Mouse (Mus musculus) CH12.LX (cell line): Measurements from ENCODE around the gene Leprot. TPM values are rescaled to one million over a fixed set of nuclear protein-coding genes. Genes with fewer than 3 reads are reported as not detected.

Experiments
- DNase-seq: peaks from one replicate; pipeline ENCODE4 v3.0.0-alpha.2; 2013; ENCODE audit errors: extremely low read depth
- H3K27ac ChIP-seq: 2 replicates; pipeline ENCODE4 v1.5.1; 2012; ENCODE audit warnings: low read depth, mild to moderate bottlenecking, control low read depth, moderate library complexity; ENCODE audit not compliant: insufficient read depth
- H3K27me3 ChIP-seq: replicated peaks from 2 replicates; pipeline ENCODE3; 2012; ENCODE audit warnings: inconsistent platforms
- H3K36me3 ChIP-seq, 2 experiments: replicated peaks in 1 of 2; 2 replicates each; pipeline versions ENCODE3 to v1.6.1; 2012; ENCODE audit warnings: inconsistent platforms in 1 of 2, low read length in 1 of 2, mild to moderate bottlenecking in 1 of 2, mixed read lengths in 1 of 2, moderate library complexity in 1 of 2; ENCODE audit not compliant: control insufficient read depth in 1 of 2, insufficient read depth in 1 of 2
- H3K4me1 ChIP-seq, 2 experiments: 2 replicates each; pipeline ENCODE4 v1.6.1; 2012; ENCODE audit warnings: inconsistent platforms in 1 of 2, moderate library complexity in 1 of 2; ENCODE audit not compliant: insufficient read depth in 2 of 2, control insufficient read depth in 1 of 2
- H3K4me2 ChIP-seq: 2 replicates; pipeline ENCODE4 v1.6.1; 2012; ENCODE audit warnings: low read depth, mild to moderate bottlenecking, control low read depth; ENCODE audit not compliant: poor library complexity, insufficient read depth, severe bottlenecking
- H3K4me3 ChIP-seq, 3 experiments: fragments of 150-350 bp in 1 of 3; sonication (generic) in 1 of 3; replicated peaks in 1 of 3; 2 replicates each; pipeline versions ENCODE3 to v1.5.1; 2011 to 2012; ENCODE audit warnings: low read depth in 2 of 3, low read length in 2 of 3, mild to moderate bottlenecking in 2 of 3, moderate library complexity in 2 of 3, control low read depth in 1 of 3, improper control_type of control experiment in 1 of 3, inconsistent platforms in 1 of 3, mixed read lengths in 1 of 3; ENCODE audit not compliant: poor library complexity in 1 of 3
- H3K79me2 ChIP-seq: replicated peaks from 2 replicates; pipeline ENCODE4 v1.6.1; 2012; ENCODE audit warnings: mild to moderate bottlenecking, moderate library complexity; ENCODE audit not compliant: control insufficient read depth, poor library complexity, insufficient read depth, severe bottlenecking; ENCODE audit errors: extremely low read depth
- H3K9ac ChIP-seq: 2 replicates; pipeline ENCODE4 v1.6.1; 2012; ENCODE audit warnings: low read depth, mild to moderate bottlenecking, control low read depth, moderate library complexity; ENCODE audit not compliant: insufficient read depth
- H3K9me3 ChIP-seq: replicated peaks from 2 replicates; pipeline ENCODE3; 2012; ENCODE audit warnings: low read length, inconsistent platforms, mixed read lengths
- CTCF ChIP-seq, 2 experiments: IDR thresholded peaks in 1 of 2; conservative IDR thresholded peaks in 1 of 2; 2 replicates each; pipeline ENCODE4 v1.5.1; 2011 to 2012; ENCODE audit warnings: low read depth in 2 of 2, low read length in 2 of 2, improper control_type of control experiment in 1 of 2, inconsistent platforms in 1 of 2, mild to moderate bottlenecking in 1 of 2, moderate library complexity in 1 of 2
- ELF1 ChIP-seq: IDR thresholded peaks from 2 replicates; pipeline ENCODE4 v1.6.1; 2014; ENCODE audit warnings: low read depth, mild to moderate bottlenecking, inconsistent platforms, low read length, improper control_type of control experiment
- GABPA ChIP-seq: IDR thresholded peaks from 2 replicates; pipeline ENCODE4 v1.6.1; 2012; ENCODE audit warnings: low read depth, low read length, improper control_type of control experiment, inconsistent platforms; ENCODE audit not compliant: insufficient replicate concordance
- HCFC1 ChIP-seq: IDR thresholded peaks from 2 replicates; pipeline ENCODE4 v1.6.1; 2012; ENCODE audit warnings: low read depth, mild to moderate bottlenecking, inconsistent platforms, low read length, improper control_type of control experiment
- IRF4 ChIP-seq: IDR thresholded peaks from 2 replicates; pipeline ENCODE4 v1.6.1; 2014; ENCODE audit warnings: low read depth, mild to moderate bottlenecking, inconsistent platforms, low read length, improper control_type of control experiment
- JUN ChIP-seq: IDR thresholded peaks from 2 replicates; pipeline ENCODE4 v1.6.1; 2011; ENCODE audit warnings: low read depth, mild to moderate bottlenecking, low read length, improper control_type of control experiment, moderate library complexity; ENCODE audit not compliant: insufficient read depth
- JUND ChIP-seq: conservative IDR thresholded peaks from 2 replicates; pipeline ENCODE4 v1.6.1; 2011; ENCODE audit warnings: low read depth, low read length, improper control_type of control experiment
- MAFK ChIP-seq: IDR thresholded peaks from 2 replicates; pipeline ENCODE4 v1.6.1; 2011; ENCODE audit warnings: low read length, improper control_type of control experiment; ENCODE audit not compliant: insufficient replicate concordance
- MAZ ChIP-seq: IDR thresholded peaks from 2 replicates; pipeline ENCODE4 v1.6.1; 2012; ENCODE audit warnings: low read depth, mild to moderate bottlenecking, inconsistent platforms, low read length, improper control_type of control experiment, moderate library complexity
- MYC ChIP-seq: IDR thresholded peaks from 2 replicates; pipeline ENCODE4 v1.6.1; 2011; ENCODE audit warnings: low read depth, mild to moderate bottlenecking, improper control_type of control experiment, low read length
- NELFE ChIP-seq: IDR thresholded peaks from 2 replicates; pipeline ENCODE4 v1.6.1; 2011; ENCODE audit warnings: low read depth, low read length, improper control_type of control experiment
- RAD21 ChIP-seq: IDR thresholded peaks from 2 replicates; pipeline ENCODE4 v1.6.1; 2011; ENCODE audit warnings: low read depth, mild to moderate bottlenecking, low read length, improper control_type of control experiment, moderate library complexity
- SMC3 ChIP-seq: IDR thresholded peaks from 2 replicates; pipeline ENCODE4 v1.6.1; 2011; ENCODE audit warnings: low read depth, low read length, improper control_type of control experiment
- TBP ChIP-seq: conservative IDR thresholded peaks from 2 replicates; pipeline ENCODE4 v1.6.1; 2011; ENCODE audit warnings: low read depth, low read length, improper control_type of control experiment
- UBTF ChIP-seq: IDR thresholded peaks from 2 replicates; pipeline ENCODE4 v1.6.1; 2012; ENCODE audit warnings: low read depth, mild to moderate bottlenecking, inconsistent platforms, low read length, improper control_type of control experiment, moderate library complexity
- USF2 ChIP-seq: conservative IDR thresholded peaks from 2 replicates; pipeline ENCODE4 v1.6.1; 2011; ENCODE audit warnings: low read depth, low read length, improper control_type of control experiment
- ZC3H11A ChIP-seq: IDR thresholded peaks from 2 replicates; pipeline ENCODE4 v1.6.1; 2012; ENCODE audit warnings: low read depth, mild to moderate bottlenecking, inconsistent platforms, low read length, improper control_type of control experiment
- ZKSCAN1 ChIP-seq: IDR thresholded peaks from 2 replicates; pipeline ENCODE4 v1.6.1; 2012; ENCODE audit warnings: low read depth, inconsistent platforms, low read length, improper control_type of control experiment, borderline replicate concordance
- ZMIZ1 ChIP-seq: IDR thresholded peaks from 2 replicates; pipeline ENCODE4 v1.6.1; 2012; ENCODE audit warnings: low read depth, mild to moderate bottlenecking, inconsistent platforms, low read length, improper control_type of control experiment
- dilution Hi-C: fragments of 300-500 bp; cut with MboI; formaldehyde crosslinking; loops from 2 replicates; pipeline ENCODE4 v1.14.3; 2020; ENCODE audit warnings: low sequenced_read_pairs; ENCODE audit not compliant: extremely low pct_unique_long_range_greater_than_20kb, extremely low pct_ligation_motif_present
- in situ Hi-C: fragments of 300-500 bp; cut with MboI; formaldehyde crosslinking; loops from 3 replicates; pipeline ENCODE4 v1.14.3; 2019; ENCODE audit warnings: low sequenced_read_pairs, low pct_ligation_motif_present, low pct_unique_long_range_greater_than_20kb, mixed read lengths
- polyA plus RNA-seq: library from polyadenylated mRNA; unstranded; fragments of >175 nt; gene quantifications from 2 replicates; pipeline ENCODE4 v1.2.1, GENCODE M21; 2012; ENCODE audit warnings: low read depth; ENCODE audit not compliant: insufficient read length
- total RNA-seq, 2 experiments: library from RNA; depleted of rRNA; stranded (reverse); fragments of 300-350 nt in 1 of 2; fragments of >200 nt in 1 of 2; gene quantifications; 2 replicates each; pipeline ENCODE4 v1.2.3; 2012 to 2014

Leprot gene
- total and polyA plus RNA-seq, 3 experiments: 17.6 to 29.2 (median 24.2) TPM

DNA sequence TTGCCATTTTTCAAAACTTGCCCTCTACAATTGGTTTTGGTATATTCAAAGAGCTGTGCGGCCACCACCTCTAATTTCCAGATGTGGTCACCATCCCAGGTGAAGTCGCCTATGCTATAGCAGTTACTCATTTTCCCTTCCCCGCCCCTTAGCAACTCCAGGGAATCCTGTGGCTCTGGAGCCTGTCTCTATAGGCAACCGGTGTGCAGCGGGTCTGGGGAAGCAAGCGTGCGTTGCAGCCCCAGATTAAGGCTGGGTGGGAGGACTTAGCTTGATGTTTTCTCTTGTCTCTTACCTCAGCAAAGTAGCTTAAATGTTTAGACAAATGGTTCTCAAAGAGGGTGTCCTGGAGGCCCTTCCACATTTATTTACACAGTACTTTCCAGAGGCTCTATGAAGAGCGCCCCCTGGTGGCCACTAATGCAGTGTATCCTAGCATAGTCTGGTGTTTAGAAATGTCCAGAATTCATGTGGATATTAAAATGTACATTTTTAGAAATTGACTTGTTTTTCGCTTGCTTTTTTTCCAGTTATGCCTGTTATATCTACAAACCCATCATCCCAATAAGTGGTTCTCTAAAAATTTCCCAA is 16.7 kb downstream of the Leprot start:
- Histone ChIP-seq H3K4me3 (no peak overlapping the region), H3K27me3 (no peaks in the 10 kb centered on the region), H3K4me2 (no peak overlapping the region), H3K4me1 (no peaks in the 10 kb centered on the region), H3K27ac (no peak overlapping the region), H3K79me2 (no peaks in the 10 kb centered on the region), H3K9ac (no peak overlapping the region), H3K9me3 (peaks cover 4% of the 10 kb centered on the region), H3K36me3 (peaks cover 6 to 38% of the 10 kb centered on the region in 2 experiments)
- peak; percentile 54 for DNase-seq
- in situ Hi-C loops (no loop called here), dilution Hi-C loops (no loop called here)
- TF ChIP-seq NELFE: no peak
- TF ChIP-seq ELF1: no peak
- no peak for TF ChIP-seq IRF4
- no peak for TF ChIP-seq JUN
- TF ChIP-seq SMC3: peak; percentile 61
- TF ChIP-seq CTCF (conservative IDR thresholded peaks at IDR 0.05 in 1 of 2, IDR thresholded peaks at IDR 0.05 in 1 of 2; ENCODE audit: low read depth in 2 of 2, low read length in 2 of 2): peak; percentile 69 to 78
- TF ChIP-seq MAFK: no peak
- TF ChIP-seq GABPA: no peak
- no peak for TF ChIP-seq HCFC1
- peak; percentile 18 for TF ChIP-seq RAD21
- TF ChIP-seq JUND: no peak

DNA sequence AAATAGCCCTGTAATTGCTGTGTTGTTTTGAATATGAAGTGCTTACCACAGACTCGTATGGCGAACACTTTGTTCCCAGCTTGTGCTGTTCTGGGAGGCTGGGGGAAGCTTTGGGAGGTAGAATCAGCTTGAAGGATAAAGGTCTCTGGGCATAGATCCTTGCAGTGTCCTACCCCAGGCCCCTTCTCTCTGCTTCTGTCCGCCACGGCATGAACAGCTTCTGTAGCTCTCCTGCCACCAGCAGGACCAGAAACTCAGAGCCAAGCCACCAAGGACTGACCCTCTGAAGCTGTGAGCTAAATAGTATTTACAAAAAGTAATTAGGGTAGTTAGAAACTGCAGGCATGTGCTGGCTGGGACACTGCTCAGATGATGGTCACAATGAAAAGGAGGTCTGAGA is 17.2 kb downstream of the Leprot start:
- dilution Hi-C loops: no loop called here
- Histone ChIP-seq H3K9ac (no peak overlapping the region), H3K4me3 (no peak overlapping the region), H3K4me2 (no peak overlapping the region), H3K79me2 (no peaks in the 10 kb centered on the region), H3K27me3 (no peaks in the 10 kb centered on the region), H3K4me1 (no peaks in the 10 kb centered on the region), H3K27ac (no peak overlapping the region), H3K9me3 (peaks cover 4% of the 10 kb centered on the region), H3K36me3 (peaks cover 5 to 33% of the 10 kb centered on the region in 2 experiments)
- DNase-seq: no peak
- TF ChIP-seq ELF1: no peak
- no peak for TF ChIP-seq MYC
- no peak for TF ChIP-seq ZKSCAN1
- TF ChIP-seq USF2: no peak
- no peak for TF ChIP-seq JUN
- TF ChIP-seq TBP: no peak
- TF ChIP-seq ZMIZ1: no peak
- TF ChIP-seq MAZ: no peak
- TF ChIP-seq SMC3: no peak
- no peak for TF ChIP-seq ZC3H11A
- TF ChIP-seq UBTF: no peak
- in situ Hi-C loops: no loop called here
